ENCODE assay signal across 27 mouse cellular contexts in genomic region chr7:78754458-78755000, GRCm38 (mm10). TPM values are rescaled to one million over a fixed set of nuclear protein-coding genes. Genes with fewer than 3 reads are reported as not detected.
DNase-seq lines count a peak whose midpoint lies in the region; ATAC-seq and TF ChIP-seq lines count a peak whose summit lies in the region.
"Had no signal": no experiment of that assay in that cellular context is flagged by ENCODE, and none has a peak within 500 bp of the region (broad histone marks: within the 10 kb centered on the region; RNA-seq: fewer than 3 reads in every experiment).

No protein-coding gene starts in this region.

- H3K36me3 ChIP-seq in forebrain, embryonic 15.5 days = no peaks in the 10 kb centered on the region
- H3K36me3 ChIP-seq in forebrain, embryonic 10.5 days (replicated peaks) = no peaks in the 10 kb centered on the region
- H3K36me3 ChIP-seq in forebrain, postnatal 0 days (ENCODE audit: insufficient read depth) = no peaks in the 10 kb centered on the region
- H3K36me3 ChIP-seq: embryonic facial prominence, embryonic 12.5 days; heart, embryonic 10.5 days; heart, embryonic 15.5 days; hindbrain, embryonic 13.5 days; liver, embryonic 12.5 days; midbrain, embryonic 12.5 days; stomach, embryonic 15.5 days had no signal

- no peak for TF ChIP-seq CTCF in brain, embryonic 14.5 days (IDR thresholded peaks at IDR 0.05; ENCODE audit: borderline replicate concordance, extremely low read depth, insufficient read depth, insufficient read length)
- TF ChIP-seq CTCF in forebrain, postnatal 0 days (IDR thresholded peaks at IDR 0.05; ENCODE audit: low read depth) = no peak

- no peak overlapping the region for H3K9ac ChIP-seq in forebrain, embryonic 15.5 days (replicated peaks)
- no peak overlapping the region for H3K9ac ChIP-seq in forebrain, postnatal 0 days
- H3K9ac ChIP-seq: embryonic facial prominence, embryonic 12.5 days; heart, embryonic 15.5 days; hindbrain, embryonic 13.5 days; liver, embryonic 12.5 days; midbrain, embryonic 12.5 days; stomach, embryonic 15.5 days had no signal

- H3K4me3 ChIP-seq in forebrain, embryonic 15.5 days = no peak overlapping the region
- H3K4me3 ChIP-seq in forebrain, embryonic 10.5 days = no peak overlapping the region
- no peak overlapping the region for H3K4me3 ChIP-seq in forebrain, postnatal 0 days (ENCODE audit: low read depth, low read length)
- H3K4me3 ChIP-seq: embryonic facial prominence, embryonic 12.5 days; heart, embryonic 10.5 days; heart, embryonic 15.5 days; hindbrain, embryonic 13.5 days; left cerebral cortex, adult 2 months; liver, embryonic 12.5 days; megakaryocyte, embryonic 14.5 days; midbrain, embryonic 12.5 days; stomach, embryonic 15.5 days had no signal

- ATAC-seq in forebrain, embryonic 15.5 days (replicated peaks) = peak; percentile 59
- peak; percentile 67 for ATAC-seq in forebrain, postnatal 0 days
- ATAC-seq: liver, embryonic 12.5 days; lung, postnatal 0 days had no signal

- H3K27ac ChIP-seq in forebrain, embryonic 15.5 days (replicated peaks) = peak overlapping the region; percentile 81
- H3K27ac ChIP-seq in forebrain, embryonic 10.5 days = no peak overlapping the region
- H3K27ac ChIP-seq in forebrain, postnatal 0 days (ENCODE audit: low read depth, low read length) = peak overlapping the region; percentile 71
- H3K27ac ChIP-seq: embryonic facial prominence, embryonic 12.5 days; heart, embryonic 10.5 days; heart, embryonic 15.5 days; hindbrain, embryonic 13.5 days; left cerebral cortex, adult 2 months; liver, embryonic 12.5 days; midbrain, embryonic 12.5 days; stomach, embryonic 15.5 days had no signal

- H3K4me1 ChIP-seq in forebrain, embryonic 15.5 days = peaks cover 18% of the 10 kb centered on the region
- H3K4me1 ChIP-seq in forebrain, embryonic 10.5 days = no peaks in the 10 kb centered on the region
- H3K4me1 ChIP-seq in forebrain, postnatal 0 days (ENCODE audit: insufficient read depth) = 0 out of 2 replicates have a peak, but pooled peaks cover 5% of the 10 kb centered on the region
- H3K4me1 ChIP-seq: embryonic facial prominence, embryonic 12.5 days; heart, embryonic 15.5 days; liver, embryonic 12.5 days; megakaryocyte, embryonic 14.5 days; midbrain, embryonic 12.5 days; stomach, embryonic 15.5 days had no signal

- DNase-seq in forebrain, embryonic 10.5 days (ENCODE audit: extremely low spot score, low spot score) = no peak
- peak; percentile 34 to 40 for DNase-seq in layer of hippocampus, postnatal 14 days (ENCODE audit: low spot score in 2 of 2)
- no peak for DNase-seq in layer of hippocampus, adult 11-12 months (ENCODE audit: low spot score)
- DNase-seq in brain, embryonic 14.5 days (ENCODE audit: low read depth) = peak; percentile 54
- DNase-seq in forebrain, postnatal 0 days = peak; percentile 72
- DNase-seq in urinary bladder, postnatal 10 days (ENCODE audit: low spot score) = no peak
- DNase-seq: adrenal gland, postnatal 25 days; cerebellum, adult 8-10 months; embryo, embryonic 11 days; gastrocnemius, postnatal 10 days; heart, postnatal 36 days; kidney, adult 11 months; kidney, postnatal 14 days; lung, adult 18-20 months; lung, postnatal 4 days; right cerebral cortex, postnatal 14 days had no signal

- no peak for TF ChIP-seq POLR2A in brain, embryonic 14.5 days (IDR thresholded peaks at IDR 0.05; ENCODE audit: borderline replicate concordance, extremely low read depth, insufficient read depth, insufficient read length, poor library complexity, severe bottlenecking)

- no peaks in the 10 kb centered on the region for H3K9me3 ChIP-seq in forebrain, embryonic 15.5 days
- H3K9me3 ChIP-seq in forebrain, embryonic 10.5 days = no peaks in the 10 kb centered on the region
- no peaks in the 10 kb centered on the region for H3K9me3 ChIP-seq in forebrain, postnatal 0 days (ENCODE audit: low read length)
- H3K9me3 ChIP-seq: embryonic facial prominence, embryonic 12.5 days; heart, embryonic 10.5 days; heart, embryonic 15.5 days; hindbrain, embryonic 13.5 days; liver, embryonic 12.5 days; megakaryocyte, embryonic 14.5 days; midbrain, embryonic 12.5 days; stomach, embryonic 15.5 days had no signal

- 36% methylated on average over 8 of the region's 8 CpGs for WGBS in forebrain, embryonic 15.5 days
- 67% methylated on average over 8 of the region's 8 CpGs for WGBS in forebrain, embryonic 10.5 days
- 22% methylated on average over 8 of the region's 8 CpGs for WGBS in forebrain, postnatal 0 days

- H3K4me2 ChIP-seq in forebrain, embryonic 15.5 days (replicated peaks) = no peak overlapping the region
- no peak overlapping the region for H3K4me2 ChIP-seq in forebrain, postnatal 0 days (ENCODE audit: low read depth)
- H3K4me2 ChIP-seq: embryonic facial prominence, embryonic 12.5 days; heart, embryonic 15.5 days; hindbrain, embryonic 13.5 days; liver, embryonic 12.5 days; midbrain, embryonic 12.5 days; stomach, embryonic 15.5 days had no signal

- no peaks in the 10 kb centered on the region for H3K27me3 ChIP-seq in forebrain, embryonic 15.5 days
- no peaks in the 10 kb centered on the region for H3K27me3 ChIP-seq in forebrain, embryonic 10.5 days (ENCODE audit: poor library complexity, severe bottlenecking)
- no peaks in the 10 kb centered on the region for H3K27me3 ChIP-seq in forebrain, postnatal 0 days (ENCODE audit: insufficient read depth, low read length)
- H3K27me3 ChIP-seq: embryonic facial prominence, embryonic 12.5 days; heart, embryonic 15.5 days; liver, embryonic 12.5 days; midbrain, embryonic 12.5 days; stomach, embryonic 15.5 days had no signal

RNA-seq across cellular contexts. Expression of gene Ntrk3, which starts 16.7 kb away (rescaled TPM):
- polyA plus RNA-seq in forebrain, embryonic 15.5 days (2015; fragmentation: Nextera tagmentation; extraction: Ambion mirVana) = 31.3 and 33.9 TPM in 2 replicates
- polyA plus RNA-seq in forebrain, embryonic 10.5 days (2016; fragmentation: Nextera tagmentation; extraction: Ambion mirVana) = 2.3 and 3.8 TPM in 2 replicates
- 100 to 1,000 TPM; 198 to 199 TPM for total RNA-seq in layer of hippocampus, postnatal 14 days (2021)
- polyA plus RNA-seq in brain, embryonic 14.5 days (2012; rRNA removed) = 49.7 and 56.0 TPM in 2 replicates
- 72.7 and 90.1 TPM in 2 replicates for total RNA-seq in forebrain, postnatal 0 days (2014; rRNA removed)
- 16.3 and 28.5 TPM in 2 replicates for polyA plus RNA-seq in forebrain, postnatal 0 days (2015; fragmentation: Nextera tagmentation; extraction: Ambion mirVana)

RNA-seq across cellular contexts. Expression of gene Mrps11, which starts 28.4 kb away (rescaled TPM):
- polyA plus RNA-seq in forebrain, embryonic 15.5 days (2015; fragmentation: Nextera tagmentation; extraction: Ambion mirVana) = 68.8 and 72.9 TPM in 2 replicates
- 87.0 and 90.5 TPM in 2 replicates for polyA plus RNA-seq in forebrain, embryonic 10.5 days (2016; fragmentation: Nextera tagmentation; extraction: Ambion mirVana)
- total RNA-seq in layer of hippocampus, postnatal 14 days (2021) = 10 to 100 TPM; 33.0 to 43.2 TPM
- 75.8 and 97.2 TPM in 2 replicates for polyA plus RNA-seq in brain, embryonic 14.5 days (2012; rRNA removed)
- total RNA-seq in forebrain, postnatal 0 days (2014; rRNA removed) = 44.7 and 51.6 TPM in 2 replicates
- 70.4 and 77.5 TPM in 2 replicates for polyA plus RNA-seq in forebrain, postnatal 0 days (2015; fragmentation: Nextera tagmentation; extraction: Ambion mirVana)

RNA-seq across cellular contexts. Expression of gene Mrpl46, which starts 28.8 kb away (rescaled TPM):
- polyA plus RNA-seq in forebrain, embryonic 15.5 days (2015; fragmentation: Nextera tagmentation; extraction: Ambion mirVana) = 53.5 and 55.0 TPM in 2 replicates
- polyA plus RNA-seq in forebrain, embryonic 10.5 days (2016; fragmentation: Nextera tagmentation; extraction: Ambion mirVana) = 85.9 and 86.2 TPM in 2 replicates
- total RNA-seq in layer of hippocampus, postnatal 14 days (2021) = 10 to 100 TPM; 27.0 to 28.2 TPM
- polyA plus RNA-seq in brain, embryonic 14.5 days (2012; rRNA removed) = 24.8 and 27.6 TPM in 2 replicates
- 33.2 and 39.9 TPM in 2 replicates for total RNA-seq in forebrain, postnatal 0 days (2014; rRNA removed)
- polyA plus RNA-seq in forebrain, postnatal 0 days (2015; fragmentation: Nextera tagmentation; extraction: Ambion mirVana) = 63.9 and 74.8 TPM in 2 replicates

Comparison
In these comparisons a context has a peak if more than half of its experiments do, and no peak if none do; other contexts are left out.
1. DNase-seq: peak in layer of hippocampus, postnatal 14 days (2 of 2), brain, embryonic 14.5 days (single experiment) and forebrain, postnatal 0 days (single experiment); none in forebrain, embryonic 10.5 days (single experiment), layer of hippocampus, adult 11-12 months (single experiment) and urinary bladder, postnatal 10 days (single experiment).